Mouse (Mus musculus): ENCODE data around the gene Erp27. TPM values are rescaled to one million over a fixed set of nuclear protein-coding genes. Genes with fewer than 3 reads are reported as not detected.

Gene Erp27
- total and polyA plus RNA-seq, 3 experiments = 0.39 TPM; not detected in 2

DNA sequence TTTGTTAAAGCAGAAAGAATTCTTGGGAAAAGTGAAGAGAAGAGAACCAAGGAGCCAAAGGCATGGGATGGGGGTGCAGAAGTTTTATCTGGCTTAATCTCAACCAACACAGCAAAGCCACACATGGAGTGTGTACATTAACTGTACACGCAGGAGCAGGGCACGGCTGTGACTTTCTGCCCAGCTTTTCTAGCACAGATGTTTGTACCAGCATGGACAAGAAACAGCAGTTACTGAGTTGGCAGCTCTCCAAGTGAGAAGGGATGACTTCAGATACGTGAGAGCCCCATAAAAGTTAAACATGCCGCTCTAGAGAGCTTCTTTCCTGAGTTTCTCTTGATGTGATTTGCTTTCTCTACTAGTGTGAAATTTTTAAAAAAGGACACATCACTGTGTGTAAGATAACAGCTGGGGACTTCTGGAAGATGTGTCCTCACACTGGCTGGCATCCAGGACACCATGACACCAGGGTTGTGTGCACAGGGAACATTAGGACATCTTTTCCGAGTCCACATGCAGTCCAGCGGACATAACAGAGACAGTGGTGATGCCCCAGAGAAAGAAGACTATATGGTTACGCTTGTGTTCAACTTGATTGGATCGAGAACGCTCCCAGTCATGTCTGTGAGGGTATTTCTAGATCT lies 11.6 kb downstream of the Erp27 start:
- DNase-seq (ENCODE audit: low read depth, low spot score) = peak; percentile 65
- Histone ChIP-seq H3K27me3 (ENCODE audit: control insufficient read depth in 1 of 2, insufficient read depth in 2 of 2, low read length in 2 of 2) (no peaks in the 10 kb centered on the region), H3K4me3 (ENCODE audit: control insufficient read depth in 1 of 2, insufficient read depth in 1 of 2, low read depth in 2 of 2, low read length in 2 of 2) (no peak overlapping the region), H3K79me2 (ENCODE audit: control insufficient read depth, insufficient read depth, low read length, poor library complexity) (no peaks in the 10 kb centered on the region), H3K36me3 (ENCODE audit: control insufficient read depth in 1 of 2, insufficient read depth in 2 of 2, low read length in 2 of 2) (no peaks in the 10 kb centered on the region; a peak in 1 of 4 replicates), H3K27ac (ENCODE audit: control insufficient read depth, low read depth, low read length) (no peak overlapping the region), H3K9me3 (replicated peaks; ENCODE audit: insufficient read depth, low read length) (no peaks in the 10 kb centered on the region), H3K9ac (ENCODE audit: control insufficient read depth, low read depth, low read length, poor library complexity, severe bottlenecking) (no peak overlapping the region), H3K4me1 (ENCODE audit: control insufficient read depth in 1 of 2, insufficient read depth in 2 of 2, low read length in 2 of 2) (no peaks in the 10 kb centered on the region)
- no peak for TF ChIP-seq MAX (IDR thresholded peaks at IDR 0.05; ENCODE audit: low read length)
- no peak for TF ChIP-seq SIN3A (IDR thresholded peaks at IDR 0.05; ENCODE audit: low read length)
- TF ChIP-seq RCOR1 (IDR thresholded peaks at IDR 0.05; ENCODE audit: low read depth, low read length) = no peak
- TF ChIP-seq MAZ (IDR thresholded peaks at IDR 0.05; ENCODE audit: low read depth, low read length) = no peak
- TF ChIP-seq CHD1 (IDR thresholded peaks at IDR 0.05; ENCODE audit: low read depth, low read length) = no peak
- TF ChIP-seq MXI1 (IDR thresholded peaks at IDR 0.05; ENCODE audit: low read depth, low read length) = no peak
- no peak for TF ChIP-seq CHD2 (IDR thresholded peaks at IDR 0.05; ENCODE audit: low read length)
- TF ChIP-seq RAD21 (IDR thresholded peaks at IDR 0.05; ENCODE audit: low read depth, low read length) = no peak
- no peak for TF ChIP-seq HCFC1 (IDR thresholded peaks at IDR 0.05; ENCODE audit: low read depth, low read length)
- TF ChIP-seq POLR2A (IDR thresholded peaks at IDR 0.05; ENCODE audit: control insufficient read depth in 1 of 2, insufficient read depth in 1 of 2, low read depth in 1 of 2, low read length in 2 of 2, poor library complexity in 1 of 2) = no peak
- TF ChIP-seq MEF2A (IDR thresholded peaks at IDR 0.05; ENCODE audit: extremely low read depth, insufficient replicate concordance, low read depth, low read length, poor library complexity, severe bottlenecking) = no peak
- no peak for TF ChIP-seq MYC (IDR thresholded peaks at IDR 0.05; ENCODE audit: low read depth, low read length)

DNA sequence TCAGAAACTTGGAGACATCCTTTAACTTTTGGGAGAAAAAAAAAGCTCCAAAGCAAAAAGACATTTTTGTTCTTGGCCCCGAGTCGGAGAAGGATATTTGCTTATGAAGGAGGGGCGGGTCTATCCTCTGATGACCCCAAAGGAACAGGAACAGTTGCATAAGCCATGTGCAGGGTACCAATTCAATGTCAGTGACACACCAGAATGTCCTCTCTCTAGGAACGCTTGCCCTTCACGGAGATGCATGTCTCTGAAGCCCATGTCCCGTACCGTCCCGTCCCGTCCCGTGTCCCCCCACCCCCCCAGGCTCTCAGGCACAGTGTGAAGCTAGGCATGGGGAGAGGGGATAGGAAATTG lies 15.1 kb downstream of the Erp27 start:
- Histone ChIP-seq H3K9ac (ENCODE audit: control insufficient read depth, low read depth, low read length, poor library complexity, severe bottlenecking) (no peak overlapping the region), H3K27me3 (ENCODE audit: control insufficient read depth in 1 of 2, insufficient read depth in 2 of 2, low read length in 2 of 2) (no peaks in the 10 kb centered on the region), H3K4me1 (ENCODE audit: control insufficient read depth in 1 of 2, insufficient read depth in 2 of 2, low read length in 2 of 2) (peaks cover 0 to 3% of the 10 kb centered on the region in 2 experiments; a peak in 2 of 4 replicates), H3K36me3 (ENCODE audit: control insufficient read depth in 1 of 2, insufficient read depth in 2 of 2, low read length in 2 of 2) (peaks cover 0 to 2% of the 10 kb centered on the region in 2 experiments; a peak in 2 of 4 replicates), H3K4me3 (ENCODE audit: control insufficient read depth in 1 of 2, insufficient read depth in 1 of 2, low read depth in 2 of 2, low read length in 2 of 2) (no peak overlapping the region), H3K27ac (ENCODE audit: control insufficient read depth, low read depth, low read length) (no peak overlapping the region), H3K9me3 (replicated peaks; ENCODE audit: insufficient read depth, low read length) (no peaks in the 10 kb centered on the region), H3K79me2 (ENCODE audit: control insufficient read depth, insufficient read depth, low read length, poor library complexity) (no peaks in the 10 kb centered on the region)
- DNase-seq (ENCODE audit: low read depth, low spot score) = no peak
- TF ChIP-seq MAZ (IDR thresholded peaks at IDR 0.05; ENCODE audit: low read depth, low read length) (no peak), BHLHE40 (IDR thresholded peaks at IDR 0.05; ENCODE audit: borderline replicate concordance, low read depth, low read length) (no peak), CHD1 (IDR thresholded peaks at IDR 0.05; ENCODE audit: low read depth, low read length) (no peak), RAD21 (IDR thresholded peaks at IDR 0.05; ENCODE audit: low read depth, low read length) (no peak), ZKSCAN1 (IDR thresholded peaks at IDR 0.05; ENCODE audit: low read depth, low read length) (no peak), MAX (IDR thresholded peaks at IDR 0.05; ENCODE audit: low read length) (no peak), POLR2AphosphoS2 (IDR thresholded peaks at IDR 0.05; ENCODE audit: low read length) (no peak), USF2 (IDR thresholded peaks at IDR 0.05; ENCODE audit: borderline replicate concordance in 1 of 2, insufficient read depth in 1 of 2, low read depth in 1 of 2, low read length in 2 of 2) (no peak), UBTF (IDR thresholded peaks at IDR 0.05; ENCODE audit: borderline replicate concordance, insufficient read depth, low read depth, low read length) (no peak)
